Mouse (Mus musculus): ENCODE measurements around the gene Rgs6. TPM values are rescaled to one million over a fixed set of nuclear protein-coding genes. Genes with fewer than 3 reads are reported as not detected.

The Rgs6 gene
- not detected in 2 replicates for total RNA-seq (2017)

DNA sequence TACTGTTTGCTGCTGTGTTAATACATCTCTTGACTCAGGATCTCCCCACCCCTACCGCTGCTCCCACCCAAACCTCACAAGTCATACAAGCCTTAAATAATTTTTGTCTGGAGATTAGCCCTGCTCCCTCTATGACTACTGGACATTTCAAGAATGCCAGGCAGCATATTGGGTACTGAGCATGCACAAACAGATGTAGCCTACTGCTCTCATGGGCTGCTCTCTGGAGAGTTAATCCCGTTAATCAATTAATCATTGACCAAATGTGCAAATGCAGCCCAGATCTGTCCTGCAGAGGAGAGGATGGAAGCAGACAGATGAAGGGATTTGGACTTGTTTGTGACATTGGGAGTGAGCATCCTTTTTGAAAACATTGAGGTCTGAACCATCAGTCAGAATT, at the start of gene Rgs6:
Gene Rgs6, plus strand, starts transcription at position 276 of the 400 bp plus-strand sequence.
- ATAC-seq (replicated peaks; ENCODE audit: low read depth, poor library complexity, severe bottlenecking): no peak

DNA sequence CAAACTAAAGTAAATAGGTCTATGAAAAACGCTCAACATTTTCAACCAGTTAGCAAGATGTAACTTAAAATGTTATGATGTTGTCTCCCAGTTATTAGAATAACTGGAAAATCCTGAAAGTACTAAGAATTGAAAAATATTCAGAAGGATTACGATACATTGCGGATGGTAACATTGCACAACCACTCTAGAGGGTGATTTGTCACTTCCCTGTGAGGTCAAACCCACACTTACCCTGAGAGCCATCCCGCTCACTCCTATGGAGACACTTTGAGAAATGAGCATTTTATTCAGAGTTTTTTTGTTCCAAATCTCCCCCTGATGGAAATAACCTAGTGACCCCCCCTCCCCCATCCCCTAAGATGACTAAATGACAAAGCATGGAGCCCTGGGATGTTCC, 41.0 kb upstream of the Rgs6 start:
- ATAC-seq (replicated peaks; ENCODE audit: low read depth, poor library complexity, severe bottlenecking): no peak

DNA sequence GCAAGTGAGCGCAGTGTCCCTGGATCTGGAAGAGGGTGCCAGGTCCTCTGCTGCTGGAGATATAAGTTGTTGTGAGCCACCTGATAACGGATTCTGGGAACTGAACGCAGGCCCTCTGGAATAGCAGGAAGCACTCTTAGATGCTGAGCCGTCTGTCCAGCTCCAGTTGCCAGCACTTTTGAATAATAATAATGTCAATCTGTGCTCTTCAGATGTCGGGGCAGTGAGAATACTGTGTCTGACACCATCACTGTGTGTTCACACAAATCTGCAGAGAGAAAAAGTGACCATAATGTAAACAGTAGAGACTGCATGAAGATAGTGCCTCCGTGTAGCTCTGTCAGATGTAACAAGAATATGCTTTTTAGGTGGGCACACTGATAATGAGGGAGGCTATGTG, 38.9 kb upstream of the Rgs6 start:
- ATAC-seq (replicated peaks; ENCODE audit: low read depth, poor library complexity, severe bottlenecking): no peak

DNA sequence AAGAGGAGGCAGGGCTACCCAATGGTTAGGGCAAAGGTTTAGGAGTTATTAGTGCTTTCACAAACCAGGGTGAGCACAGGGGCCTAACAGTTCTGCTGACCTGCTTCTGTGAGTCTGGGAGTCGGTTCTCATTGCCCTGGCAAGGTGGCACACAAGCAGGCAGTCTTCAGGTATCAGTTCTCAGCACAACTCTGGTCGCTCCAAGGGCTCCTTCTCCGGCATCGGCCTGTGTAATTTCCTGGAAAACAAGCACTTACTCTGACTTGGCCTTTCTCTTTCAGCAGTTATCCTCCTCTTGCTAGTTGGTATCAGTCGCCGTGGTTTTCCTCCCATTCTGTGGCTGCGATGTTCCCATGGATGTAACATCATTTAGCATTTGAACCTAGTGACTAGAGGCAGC, 38.0 kb upstream of the Rgs6 start:
- ATAC-seq (replicated peaks; ENCODE audit: low read depth, poor library complexity, severe bottlenecking): no peak

DNA sequence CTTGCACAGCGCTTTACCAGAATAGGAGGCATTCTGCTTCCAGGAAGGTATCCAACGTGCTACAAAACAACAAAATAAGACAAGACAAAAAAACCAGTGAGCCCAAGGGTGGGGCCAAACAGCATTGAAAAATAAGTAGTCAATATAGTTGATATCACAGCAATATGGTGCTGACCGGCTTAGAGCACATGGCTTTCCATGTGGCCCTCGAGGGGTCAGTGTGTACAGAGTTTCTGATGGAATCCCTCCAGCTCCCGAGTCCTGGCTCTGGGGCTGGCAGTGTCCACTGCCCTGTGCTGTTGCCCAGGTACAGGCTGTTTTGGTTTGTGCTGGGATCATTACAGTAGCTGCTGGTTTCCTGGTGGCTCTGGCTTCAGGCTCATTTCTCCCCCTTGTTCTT, 35.7 kb upstream of the Rgs6 start:
- no peak for ATAC-seq (replicated peaks; ENCODE audit: low read depth, poor library complexity, severe bottlenecking)

DNA sequence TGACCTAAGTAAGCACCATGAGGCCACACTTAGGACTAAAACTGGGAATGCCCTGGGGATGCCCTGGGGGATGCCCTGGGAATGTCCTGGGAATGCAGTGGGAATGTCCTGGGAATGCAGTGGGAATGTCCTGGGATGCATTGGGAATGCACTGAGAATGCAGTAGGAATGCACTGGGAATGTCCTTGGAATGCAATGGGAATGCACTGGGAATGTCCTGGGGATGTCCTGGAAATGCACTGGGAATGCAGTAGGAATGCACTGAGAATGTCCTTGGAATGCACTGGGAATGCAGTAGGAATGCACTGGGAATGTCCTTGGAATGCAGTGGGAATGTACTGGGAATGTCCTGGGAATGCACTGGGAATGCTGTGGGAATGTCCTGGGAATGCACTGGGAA, 25.2 kb upstream of the Rgs6 start:
- ATAC-seq (replicated peaks; ENCODE audit: low read depth, poor library complexity, severe bottlenecking): no peak

GRCm38 (mm10) chr12:82568370-82568769, 19.7 kb upstream of the Rgs6 start:
- ATAC-seq (replicated peaks; ENCODE audit: low read depth, poor library complexity, severe bottlenecking): no peak

DNA sequence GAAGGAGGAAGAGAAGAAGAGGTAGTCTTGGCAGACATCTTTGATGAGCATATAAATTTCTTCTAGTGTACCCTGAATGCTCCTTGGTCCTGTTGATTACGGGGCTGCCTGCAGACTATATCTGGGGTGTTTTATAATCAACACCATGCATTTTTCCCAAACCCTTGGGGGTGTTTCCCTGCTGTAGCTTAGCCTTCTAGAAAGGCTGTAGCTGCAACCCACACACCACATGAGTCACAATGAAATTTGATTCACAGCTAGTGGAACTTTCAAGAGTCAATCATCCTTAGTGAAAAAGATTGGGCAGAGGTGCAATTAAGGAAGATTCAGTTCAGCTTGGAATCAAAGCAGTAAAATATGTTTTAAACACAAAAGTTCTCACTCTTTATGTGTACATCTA, 15.4 kb upstream of the Rgs6 start:
- ATAC-seq (replicated peaks; ENCODE audit: low read depth, poor library complexity, severe bottlenecking): no peak

DNA sequence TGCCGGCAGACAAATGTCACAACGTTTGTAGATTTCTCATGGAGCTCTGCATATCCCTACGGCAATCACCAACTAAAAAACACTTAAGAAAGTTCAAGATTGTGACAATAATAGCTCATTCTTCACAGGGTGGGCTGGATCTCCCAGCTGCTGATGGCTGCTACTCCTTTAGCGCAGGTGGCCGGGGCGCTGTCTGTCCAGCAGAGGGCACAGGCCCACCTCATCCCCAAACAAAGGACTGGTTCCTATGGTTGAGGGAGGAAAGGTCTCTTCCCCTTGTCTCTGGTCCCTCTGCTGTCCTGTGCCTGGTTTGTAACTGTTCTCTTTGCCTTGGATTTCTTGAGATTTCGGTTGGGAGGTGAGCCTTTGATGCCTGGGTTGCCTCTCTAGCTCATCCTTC, 1.5 kb upstream of the Rgs6 start:
- ATAC-seq (replicated peaks; ENCODE audit: low read depth, poor library complexity, severe bottlenecking): no peak

DNA sequence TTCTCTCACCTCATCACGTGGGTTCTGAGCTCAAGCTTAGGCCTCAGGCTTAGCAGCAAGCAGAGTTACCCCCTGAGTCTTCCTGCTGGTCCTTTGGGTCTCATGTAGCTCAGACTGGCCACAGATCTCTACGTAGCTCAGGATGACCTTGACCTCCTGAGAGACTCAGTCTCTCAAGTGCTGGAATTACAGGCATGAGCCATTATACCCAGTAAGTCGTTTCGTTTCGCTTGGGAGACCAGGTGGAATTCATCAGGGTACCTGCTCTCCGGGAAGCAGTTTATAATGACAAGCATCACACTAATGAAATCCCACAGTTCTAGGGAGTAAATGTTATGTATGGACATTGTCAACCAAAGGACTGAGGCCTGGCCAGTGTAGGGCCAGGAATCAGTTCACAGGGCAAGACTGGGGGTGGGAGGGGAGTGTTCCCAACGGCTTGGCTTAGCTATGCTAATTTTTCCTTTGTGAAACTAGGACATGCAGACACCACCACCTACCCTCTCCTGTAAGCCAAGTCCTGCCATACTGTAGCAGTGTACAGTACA, 670 bp upstream of the Rgs6 start:
- ATAC-seq (replicated peaks; ENCODE audit: low read depth, poor library complexity, severe bottlenecking): no peak

DNA sequence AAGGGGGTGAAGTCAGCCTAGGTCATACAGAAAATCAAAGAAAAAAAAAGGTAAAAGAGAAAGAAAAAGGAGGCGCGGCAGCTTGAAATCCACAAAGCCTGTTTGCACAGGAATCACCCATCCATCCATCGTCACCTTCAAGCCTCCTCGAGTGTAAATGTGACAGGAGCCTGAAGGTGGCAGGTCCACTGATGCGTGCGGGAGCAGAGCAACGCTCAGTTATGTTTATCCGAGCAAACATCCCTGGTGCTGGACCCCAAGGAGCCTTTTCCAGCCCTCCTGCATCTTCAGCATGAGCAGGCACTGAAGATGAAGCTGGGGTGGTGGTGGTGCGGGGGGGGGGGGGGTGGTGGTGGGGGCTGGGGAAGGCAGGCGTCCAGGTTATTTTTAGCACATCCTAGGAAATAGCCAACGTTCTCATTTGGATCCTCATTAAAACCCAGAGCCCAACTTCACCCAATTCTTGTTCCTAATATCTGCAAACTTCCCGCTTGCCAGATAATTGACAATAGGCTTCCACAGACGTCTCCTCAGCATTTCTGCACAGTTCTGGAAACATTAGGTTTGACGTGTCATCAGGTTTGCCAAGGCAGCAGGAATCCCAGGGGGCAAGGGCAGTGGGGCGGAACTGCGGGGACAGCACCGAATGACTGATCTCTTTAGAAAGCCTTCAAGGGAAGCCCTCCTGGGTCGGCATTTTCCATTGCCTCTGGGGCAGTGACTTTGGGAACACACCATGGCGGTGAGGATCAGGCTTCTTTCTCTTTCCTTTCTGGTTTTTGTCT, 946 bp downstream of the Rgs6 start:
- no peak for ATAC-seq (replicated peaks; ENCODE audit: low read depth, poor library complexity, severe bottlenecking)

GRCm38 (mm10) chr12:82599011-82599410, 10.9 kb downstream of the Rgs6 start:
- no peak for ATAC-seq (replicated peaks; ENCODE audit: low read depth, poor library complexity, severe bottlenecking)

GRCm38 (mm10) chr12:82600406-82600805, 12.3 kb downstream of the Rgs6 start:
- ATAC-seq (replicated peaks; ENCODE audit: low read depth, poor library complexity, severe bottlenecking): no peak

DNA sequence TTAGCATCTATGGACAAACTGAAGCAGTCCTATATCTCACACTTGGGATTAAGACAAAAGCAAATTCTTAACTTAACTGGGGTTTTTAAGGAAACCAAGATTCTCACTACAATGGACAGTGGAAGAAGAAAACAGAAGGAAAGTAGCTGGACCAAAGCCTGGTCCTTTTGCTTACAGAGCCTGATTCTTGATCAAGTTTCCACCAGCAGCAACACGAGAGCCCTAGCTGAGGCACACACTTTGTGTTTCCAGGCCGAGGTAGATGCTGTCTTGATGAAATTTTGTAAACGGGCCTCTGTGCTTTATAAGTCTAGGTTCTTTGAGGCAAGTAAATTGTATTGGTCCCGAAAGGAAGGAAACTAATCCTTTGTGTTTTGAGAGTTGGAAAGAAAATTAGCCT, 14.7 kb downstream of the Rgs6 start:
- no peak for ATAC-seq (replicated peaks; ENCODE audit: low read depth, poor library complexity, severe bottlenecking)

DNA sequence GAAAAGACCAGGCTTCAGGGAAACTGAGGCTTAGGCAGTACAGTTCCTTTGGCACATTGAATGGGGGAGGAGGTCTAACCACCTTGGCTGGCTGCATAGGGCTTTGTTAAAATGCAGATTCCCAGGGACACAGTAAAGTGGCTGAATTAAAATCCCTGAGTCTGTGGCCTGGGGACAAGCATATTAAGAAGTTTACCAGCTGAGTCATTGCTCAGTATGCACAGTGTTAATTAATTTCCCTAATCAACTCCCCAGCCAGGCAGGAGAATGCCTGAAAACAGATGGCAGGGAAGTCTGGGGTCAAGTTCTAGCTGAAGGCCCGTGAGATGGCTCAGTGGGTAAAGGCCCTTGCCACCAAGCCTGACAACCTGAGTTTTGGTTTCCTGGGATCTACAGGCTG, 15.2 kb downstream of the Rgs6 start:
- ATAC-seq (replicated peaks; ENCODE audit: low read depth, poor library complexity, severe bottlenecking): no peak

GRCm38 (mm10) chr12:82603979-82604378, 15.9 kb downstream of the Rgs6 start:
- no peak for ATAC-seq (replicated peaks; ENCODE audit: low read depth, poor library complexity, severe bottlenecking)

DNA sequence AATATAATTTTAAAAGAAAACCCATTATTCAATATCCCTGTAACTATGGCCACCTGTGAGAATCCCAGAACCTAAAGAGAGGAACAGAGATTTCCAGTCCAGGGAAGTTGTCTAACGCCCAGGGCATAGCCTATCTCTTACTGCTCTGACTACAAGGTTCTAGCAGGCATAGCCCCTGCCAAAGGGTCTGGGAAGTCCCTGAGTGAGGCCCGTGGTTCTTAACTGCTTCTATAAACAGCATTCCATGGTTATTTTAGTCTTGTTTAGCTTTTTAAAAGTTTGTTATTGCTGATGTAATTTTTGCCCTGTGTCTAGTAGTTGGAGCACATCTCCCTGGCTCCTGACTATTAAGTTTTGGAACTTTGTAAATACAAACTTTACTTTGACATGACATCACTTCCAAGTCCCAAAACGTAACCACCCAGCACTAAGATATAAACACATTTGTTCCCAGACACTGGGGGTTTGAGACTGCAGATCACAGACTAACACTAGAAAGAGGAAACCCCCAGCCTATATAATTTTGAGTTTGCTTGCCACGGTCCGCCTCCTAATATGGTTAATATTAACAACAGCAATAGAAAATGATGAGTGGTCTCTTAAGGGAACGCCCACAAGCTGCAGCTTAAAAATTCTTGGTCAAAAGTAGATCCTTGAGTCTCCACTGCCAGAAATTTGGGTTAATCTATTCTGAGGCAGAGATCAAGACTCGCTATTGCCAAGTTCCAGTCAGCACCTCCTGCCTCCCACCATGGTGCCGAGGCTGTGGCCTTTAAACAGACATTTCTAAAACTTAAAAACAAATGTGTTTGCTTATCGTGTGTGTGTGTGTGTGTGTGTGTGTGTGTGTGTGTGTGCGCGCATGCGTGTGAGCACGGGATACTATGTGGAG, 24.9 kb downstream of the Rgs6 start:
- ATAC-seq (replicated peaks; ENCODE audit: low read depth, poor library complexity, severe bottlenecking): no peak

DNA sequence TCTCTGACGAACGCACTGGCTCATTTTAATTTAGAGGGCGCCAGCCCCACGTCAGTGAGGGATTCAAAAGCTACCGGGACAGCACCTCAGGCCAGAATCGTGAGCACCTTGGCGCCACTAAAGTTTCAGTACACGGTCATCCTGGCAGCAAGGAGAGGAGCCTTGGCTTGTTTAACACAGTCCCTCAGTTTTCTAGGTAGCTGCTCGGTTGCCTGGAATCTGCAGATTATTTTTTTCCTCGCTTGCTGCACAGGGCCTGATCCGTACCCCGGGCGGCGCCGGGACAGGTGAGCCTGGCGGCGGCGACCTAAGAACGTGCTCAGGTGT, 28.4 kb downstream of the Rgs6 start:
- ATAC-seq (replicated peaks; ENCODE audit: low read depth, poor library complexity, severe bottlenecking): no peak

GRCm38 (mm10) chr12:82616813-82617681, 29.0 kb downstream of the Rgs6 start:
- no peak for ATAC-seq (replicated peaks; ENCODE audit: low read depth, poor library complexity, severe bottlenecking)

DNA sequence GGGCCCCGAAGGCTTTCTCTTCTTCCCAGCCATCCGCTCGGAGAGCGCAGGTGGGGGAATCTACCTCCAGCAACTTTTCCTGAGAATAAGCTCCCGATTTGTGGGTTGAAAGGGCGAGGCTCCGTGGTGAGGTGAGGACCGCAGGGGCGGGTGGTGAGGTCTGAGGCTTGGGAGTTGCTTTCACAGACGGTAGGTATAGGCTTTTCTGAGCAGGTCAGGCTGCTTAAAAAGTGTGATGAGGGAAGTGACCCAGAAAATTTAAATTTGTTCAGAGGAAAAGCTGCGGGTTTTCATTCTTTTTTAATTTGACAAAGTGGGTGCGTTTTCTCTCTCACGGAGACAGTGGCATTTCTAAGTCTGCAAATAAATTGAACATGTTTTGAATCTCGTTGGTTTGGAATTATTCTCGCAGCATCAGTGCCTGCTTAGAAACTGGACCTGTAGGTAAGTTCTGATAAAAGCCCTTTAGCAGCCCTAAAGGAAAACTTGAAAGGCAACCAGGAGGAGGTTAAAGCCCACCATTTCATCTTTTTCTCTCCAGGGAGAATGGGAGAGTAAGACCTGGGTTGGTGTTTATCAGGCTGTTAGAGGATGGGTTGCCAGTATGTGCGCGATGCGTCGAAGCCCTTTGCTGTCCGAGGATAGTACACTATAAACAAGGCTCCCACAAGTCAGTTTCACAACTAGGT, 29.7 kb downstream of the Rgs6 start:
- no peak for ATAC-seq (replicated peaks; ENCODE audit: low read depth, poor library complexity, severe bottlenecking)
